Mouse (Mus musculus): Measurements from ENCODE around the gene 2900011O08Rik. TPM values are rescaled to one million over a fixed set of nuclear protein-coding genes. Genes with fewer than 3 reads are reported as not detected.
"Not testable (repeated sequence)": the region's sequence is repeated elsewhere in the genome, so short reads cannot be mapped to it uniquely, and the experiment has no call there.

2900011O08Rik gene
- polyA plus RNA-seq, 1 experiment, result not detected

GRCm38 (mm10) chr16:14059869-14060268 is 73.5 kb downstream of the 2900011O08Rik start:
- TF ChIP-seq CTCF (IDR thresholded peaks at IDR 0.05; ENCODE audit: extremely low read depth, insufficient read depth, insufficient read length, insufficient replicate concordance) (no peak), POLR2A (IDR thresholded peaks at IDR 0.05; ENCODE audit: low read depth, low read length) (no peak)
- no peaks in the 10 kb centered on the region for H3K27me3 ChIP-seq (ENCODE audit: control insufficient read depth, insufficient read depth, low read length)
- DNase-seq (ENCODE audit: low read depth in 1 of 2, low spot score in 2 of 2), result no peak
- H3K4me1 ChIP-seq (ENCODE audit: control insufficient read depth, insufficient read depth, insufficient read length), result no peaks in the 10 kb centered on the region
- no peaks in the 10 kb centered on the region for H3K36me3 ChIP-seq (ENCODE audit: control insufficient read depth, insufficient read depth, low read length)
- H3K4me3 ChIP-seq (ENCODE audit: extremely low read depth, insufficient read depth, insufficient read length), result no peak overlapping the region
- no peak overlapping the region for H3K27ac ChIP-seq (ENCODE audit: insufficient read depth, low read length)
- WGBS, result 74% methylated on average over 5 of the region's 5 CpGs

GRCm38 (mm10) chr16:14066571-14066970 is 80.2 kb downstream of the 2900011O08Rik start:
- 98% methylated on average over 4 of the region's 4 CpGs for WGBS
- H3K27ac ChIP-seq (ENCODE audit: insufficient read depth, low read length); H3K4me3 ChIP-seq (ENCODE audit: extremely low read depth, insufficient read depth, insufficient read length); DNase-seq (ENCODE audit: low read depth in 1 of 2, low spot score in 2 of 2); H3K27me3 ChIP-seq (ENCODE audit: control insufficient read depth, insufficient read depth, low read length); H3K36me3 ChIP-seq (ENCODE audit: control insufficient read depth, insufficient read depth, low read length); H3K4me1 ChIP-seq (ENCODE audit: control insufficient read depth, insufficient read depth, insufficient read length): not testable (repeated sequence)

GRCm38 (mm10) chr16:14068701-14069100 is 82.3 kb downstream of the 2900011O08Rik start:
- H3K4me3 ChIP-seq (ENCODE audit: extremely low read depth, insufficient read depth, insufficient read length); H3K36me3 ChIP-seq (ENCODE audit: control insufficient read depth, insufficient read depth, low read length); H3K27me3 ChIP-seq (ENCODE audit: control insufficient read depth, insufficient read depth, low read length); H3K4me1 ChIP-seq (ENCODE audit: control insufficient read depth, insufficient read depth, insufficient read length); DNase-seq (ENCODE audit: low read depth in 1 of 2, low spot score in 2 of 2); H3K27ac ChIP-seq (ENCODE audit: insufficient read depth, low read length): not testable (repeated sequence)
- WGBS, result 80% methylated on average over 2 of the region's 2 CpGs

GRCm38 (mm10) chr16:14070471-14071169 is 84.2 kb downstream of the 2900011O08Rik start:
- Histone ChIP-seq H3K36me3 (ENCODE audit: control insufficient read depth, insufficient read depth, low read length) (no peaks in the 10 kb centered on the region), H3K4me1 (ENCODE audit: control insufficient read depth, insufficient read depth, insufficient read length) (no peaks in the 10 kb centered on the region), H3K4me3 (ENCODE audit: extremely low read depth, insufficient read depth, insufficient read length) (no peak overlapping the region), H3K27ac (ENCODE audit: insufficient read depth, low read length) (no peak overlapping the region), H3K27me3 (ENCODE audit: control insufficient read depth, insufficient read depth, low read length) (no peaks in the 10 kb centered on the region)
- 87% methylated on average over 5 of the region's 5 CpGs for WGBS
- DNase-seq (ENCODE audit: low read depth in 1 of 2, low spot score in 2 of 2), result no peak
- no peak for TF ChIP-seq CTCF (IDR thresholded peaks at IDR 0.05; ENCODE audit: extremely low read depth, insufficient read depth, insufficient read length, insufficient replicate concordance)
- no peak for TF ChIP-seq POLR2A (IDR thresholded peaks at IDR 0.05; ENCODE audit: low read depth, low read length)

GRCm38 (mm10) chr16:14082925-14083324 is 96.5 kb downstream of the 2900011O08Rik start:
- TF ChIP-seq CTCF (IDR thresholded peaks at IDR 0.05; ENCODE audit: extremely low read depth, insufficient read depth, insufficient read length, insufficient replicate concordance), result no peak
- TF ChIP-seq POLR2A (IDR thresholded peaks at IDR 0.05; ENCODE audit: low read depth, low read length), result no peak
- WGBS, result 70% methylated on average over 2 of the region's 2 CpGs
- Histone ChIP-seq H3K27ac (ENCODE audit: insufficient read depth, low read length) (no peak overlapping the region), H3K27me3 (ENCODE audit: control insufficient read depth, insufficient read depth, low read length) (no peaks in the 10 kb centered on the region), H3K4me1 (ENCODE audit: control insufficient read depth, insufficient read depth, insufficient read length) (no peaks in the 10 kb centered on the region), H3K4me3 (ENCODE audit: extremely low read depth, insufficient read depth, insufficient read length) (no peak overlapping the region), H3K36me3 (ENCODE audit: control insufficient read depth, insufficient read depth, low read length) (no peaks in the 10 kb centered on the region)
- DNase-seq (ENCODE audit: low read depth in 1 of 2, low spot score in 2 of 2), result no peak

GRCm38 (mm10) chr16:14088249-14088648 is 101.8 kb downstream of the 2900011O08Rik start:
- Histone ChIP-seq H3K4me3 (ENCODE audit: extremely low read depth, insufficient read depth, insufficient read length) (no peak overlapping the region), H3K27me3 (ENCODE audit: control insufficient read depth, insufficient read depth, low read length) (no peaks in the 10 kb centered on the region), H3K27ac (ENCODE audit: insufficient read depth, low read length) (peak overlapping the region; percentile 21; the same call in 1 of the 2 replicates), H3K4me1 (ENCODE audit: control insufficient read depth, insufficient read depth, insufficient read length) (no peaks in the 10 kb centered on the region), H3K36me3 (ENCODE audit: control insufficient read depth, insufficient read depth, low read length) (no peaks in the 10 kb centered on the region)
- DNase-seq (ENCODE audit: low read depth in 1 of 2, low spot score in 2 of 2), result peak; percentile 9 to 65
- TF ChIP-seq POLR2A (IDR thresholded peaks at IDR 0.05; ENCODE audit: low read depth, low read length) (no peak), CTCF (IDR thresholded peaks at IDR 0.05; ENCODE audit: extremely low read depth, insufficient read depth, insufficient read length, insufficient replicate concordance) (no peak)
- WGBS, result 13% methylated on average over 3 of the region's 3 CpGs

GRCm38 (mm10) chr16:14089296-14089695 is 102.9 kb downstream of the 2900011O08Rik start:
- H3K27ac ChIP-seq (ENCODE audit: insufficient read depth, low read length), result no peak overlapping the region
- no peaks in the 10 kb centered on the region for H3K36me3 ChIP-seq (ENCODE audit: control insufficient read depth, insufficient read depth, low read length)
- no peaks in the 10 kb centered on the region for H3K27me3 ChIP-seq (ENCODE audit: control insufficient read depth, insufficient read depth, low read length)
- DNase-seq (ENCODE audit: low read depth in 1 of 2, low spot score in 2 of 2), result no peak
- H3K4me3 ChIP-seq (ENCODE audit: extremely low read depth, insufficient read depth, insufficient read length), result no peak overlapping the region
- H3K4me1 ChIP-seq (ENCODE audit: control insufficient read depth, insufficient read depth, insufficient read length), result no peaks in the 10 kb centered on the region
- TF ChIP-seq CTCF (IDR thresholded peaks at IDR 0.05; ENCODE audit: extremely low read depth, insufficient read depth, insufficient read length, insufficient replicate concordance) (no peak), POLR2A (IDR thresholded peaks at IDR 0.05; ENCODE audit: low read depth, low read length) (no peak)
- WGBS, result 87% methylated on average over 3 of the region's 3 CpGs

Data from spleen, adult 2 months (tissue).